Mouse (Mus musculus): ENCODE data around the gene Thumpd3. TPM values are rescaled to one million over a fixed set of nuclear protein-coding genes. Genes with fewer than 3 reads are reported as not detected.

Thumpd3 gene
- polyA plus RNA-seq (2017; shearing (Covaris generic)) = 92.9 TPM

DNA sequence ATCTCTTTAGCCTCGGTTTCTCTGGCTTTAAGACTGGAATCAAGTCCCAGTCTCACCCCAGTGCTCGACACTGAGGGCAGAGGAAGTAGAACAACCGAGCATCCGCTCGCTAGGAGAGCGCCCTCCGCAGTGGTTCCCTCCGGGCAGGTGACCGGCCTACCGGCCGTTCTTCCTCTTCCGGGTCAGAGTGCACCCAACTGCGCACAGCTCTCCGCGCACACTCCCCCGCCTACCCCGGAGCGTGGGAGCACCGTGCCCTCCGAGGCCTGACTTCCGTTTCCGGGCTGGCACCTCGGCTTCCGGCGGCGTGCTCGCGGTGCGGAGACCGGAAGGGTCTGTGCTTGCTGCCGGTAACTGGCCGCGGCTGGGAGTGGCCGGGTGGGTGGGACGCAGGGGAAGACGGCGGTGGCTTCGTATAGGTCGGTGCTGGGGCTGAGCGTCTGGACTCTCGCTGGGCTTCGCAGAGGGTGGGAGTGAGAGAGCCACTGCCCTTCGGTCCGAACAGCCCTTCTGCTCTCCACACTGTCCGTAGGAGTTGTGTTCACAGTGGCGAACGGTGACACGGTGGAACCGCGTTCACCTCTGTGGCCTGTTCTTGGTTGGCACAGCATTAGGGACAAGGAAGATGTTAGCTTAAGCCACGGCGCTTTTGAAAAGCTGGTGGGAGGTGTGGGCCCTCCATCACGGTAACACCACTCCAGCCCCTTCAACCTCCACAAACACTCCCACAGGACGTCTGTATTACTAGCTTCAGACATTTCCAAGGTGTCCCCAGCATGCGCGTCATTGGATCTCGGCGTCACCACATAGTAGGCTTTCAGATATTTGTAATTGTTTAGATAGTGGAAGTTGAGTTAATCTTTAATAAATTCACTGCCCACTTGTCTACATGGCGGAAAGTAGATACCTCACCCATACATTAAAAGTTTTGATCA lies at the start of gene Thumpd3:
Thumpd3 (plus strand) TSS at position 185 of the 935 bp plus-strand sequence.

DNA sequence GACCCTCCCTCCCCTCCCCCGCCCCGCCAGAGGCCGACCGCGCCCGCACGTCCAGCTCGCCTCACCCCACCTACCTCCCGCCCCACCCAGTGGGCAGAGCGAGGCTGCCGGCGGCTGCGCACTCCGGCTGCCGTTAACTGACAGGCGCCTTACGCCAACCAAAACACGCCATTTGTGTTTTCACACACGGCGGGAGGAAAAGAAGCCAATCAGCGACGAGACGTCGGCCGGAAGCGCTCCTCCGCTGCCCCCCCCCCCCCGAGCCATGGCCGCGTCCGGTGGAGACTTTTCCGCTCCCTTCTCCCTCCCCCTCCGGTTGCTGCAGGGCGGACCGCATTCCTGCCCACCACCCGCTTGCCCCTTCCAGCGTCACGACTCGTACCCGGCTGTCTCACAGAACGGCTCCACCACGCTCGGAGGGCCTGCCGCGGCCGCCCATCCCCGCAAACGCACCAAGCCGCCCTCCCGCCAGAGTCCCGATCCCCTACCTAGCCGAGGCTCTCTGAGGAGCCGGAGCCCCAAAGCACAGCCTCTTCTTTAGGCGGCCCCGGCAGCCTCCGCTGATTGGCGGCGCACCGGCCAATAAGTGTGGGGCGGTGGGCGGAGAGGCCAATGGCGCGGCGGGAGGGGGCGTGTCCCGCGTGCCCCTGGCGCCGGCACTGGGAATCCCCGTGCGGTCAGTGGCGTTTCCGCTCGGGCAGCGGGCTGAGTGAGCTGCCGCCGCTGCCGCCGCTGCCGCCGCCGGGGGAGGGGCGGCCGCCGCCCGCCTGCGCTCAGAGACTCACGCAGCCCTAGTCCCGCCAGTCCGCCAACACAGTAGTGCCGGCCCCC lies 30.9 kb downstream of the Thumpd3 start, which contains the start of gene Setd5:
Setd5 (plus strand) TSS at position 680 of the 831 bp plus-strand sequence.

Other genes with a start within 250 kb of the Thumpd3 start
- 0.67 TPM for gene Srgap3, start 99.0 kb upstream of the Thumpd3 start, polyA plus RNA-seq (2017; shearing (Covaris generic))
- 53.3 TPM for gene Setd5, start 31.1 kb downstream of the Thumpd3 start, polyA plus RNA-seq (2017; shearing (Covaris generic))
- 0.54 TPM for gene Lhfpl4, start 149.2 kb downstream of the Thumpd3 start, polyA plus RNA-seq (2017; shearing (Covaris generic))
- gene Mtmr14, start 191.6 kb downstream of the Thumpd3 start, polyA plus RNA-seq (2017; shearing (Covaris generic)) = 54.9 TPM
- not detected for gene Cpne9, start 236.1 kb downstream of the Thumpd3 start, polyA plus RNA-seq (2017; shearing (Covaris generic))